In genomic region chr9:67043231-67044199, GRCm38 (mm10) we compare ENCODE assay signal across 8 mouse cellular contexts. TPM values are rescaled to one million over a fixed set of nuclear protein-coding genes. Genes with fewer than 3 reads are reported as not detected.
DNase-seq lines count a peak whose midpoint lies in the region; ATAC-seq and TF ChIP-seq lines count a peak whose summit lies in the region.

No protein-coding gene starts in this region.

- TF ChIP-seq CTCF in lung, postnatal 0 days (IDR thresholded peaks at IDR 0.05): peak; percentile 96

- peak; percentile 94 for DNase-seq in MEL-GATA-1-ER (ENCODE audit: extremely low read depth, low read depth)
- DNase-seq in cerebellum, adult 8-10 months: peak; percentile 99
- peak; percentile 100 for DNase-seq in forelimb bud, embryonic 11.5 days (ENCODE audit: low read depth, low spot score)
- peak; percentile 100 for DNase-seq in hindbrain, embryonic 10.5 days (ENCODE audit: low spot score)
- peak; percentile 99 for DNase-seq in layer of hippocampus, adult 9-11 months
- peak; percentile 99 for DNase-seq in lung, postnatal 0 days (ENCODE audit: low spot score)
- peak; percentile 99 for DNase-seq in ovary, postnatal 14 days (ENCODE audit: low spot score)
- peak; percentile 100 for DNase-seq in thymus, postnatal 14 days

- no peaks in the 10 kb centered on the region for H3K9me3 ChIP-seq in hindbrain, embryonic 10.5 days
- H3K9me3 ChIP-seq in lung, postnatal 0 days (ENCODE audit: low read length): no peaks in the 10 kb centered on the region

- no peak for TF ChIP-seq EP300 in lung, postnatal 0 days (IDR thresholded peaks at IDR 0.05)

- H3K4me2 ChIP-seq in lung, postnatal 0 days (replicated peaks; ENCODE audit: low read depth, low read length): peak overlapping the region; percentile 65

- peaks cover 75% of the 10 kb centered on the region for H3K4me1 ChIP-seq in hindbrain, embryonic 10.5 days (replicated peaks)
- peaks cover 36% of the 10 kb centered on the region; the same call in 1 of the 2 replicates for H3K4me1 ChIP-seq in lung, postnatal 0 days (ENCODE audit: insufficient read depth, low read depth, low read length)

- under 1% methylated on average over 73 of the region's 73 CpGs for WGBS in hindbrain, embryonic 10.5 days
- WGBS in lung, postnatal 0 days: under 1% methylated on average over 73 of the region's 73 CpGs

- peak overlapping the region; percentile 98 for H3K27ac ChIP-seq in hindbrain, embryonic 10.5 days
- H3K27ac ChIP-seq in lung, postnatal 0 days (ENCODE audit: low read length): peak overlapping the region; percentile 84

- H3K4me3 ChIP-seq in hindbrain, embryonic 10.5 days: peak overlapping the region; percentile 82
- peak overlapping the region; percentile 70 for H3K4me3 ChIP-seq in lung, postnatal 0 days (ENCODE audit: low read depth, low read length)

- peaks cover 5% of the 10 kb centered on the region; the same call in 1 of the 2 replicates for H3K36me3 ChIP-seq in hindbrain, embryonic 10.5 days
- H3K36me3 ChIP-seq in lung, postnatal 0 days (ENCODE audit: insufficient read depth, low read length): no peaks in the 10 kb centered on the region

- peak overlapping the region; percentile 75 for H3K9ac ChIP-seq in lung, postnatal 0 days (replicated peaks; ENCODE audit: low read depth)

- peaks cover 28% of the 10 kb centered on the region for H3K27me3 ChIP-seq in hindbrain, embryonic 10.5 days (ENCODE audit: insufficient read depth, poor library complexity, severe bottlenecking)
- H3K27me3 ChIP-seq in lung, postnatal 0 days (replicated peaks; ENCODE audit: insufficient read depth, low read length): no peaks in the 10 kb centered on the region

- ATAC-seq in lung, postnatal 0 days: peak; percentile 95

RNA-seq across cellular contexts. Expression of gene Tpm1, which starts 5.7 kb away (rescaled TPM):
- 293 and 315 TPM in 2 replicates for polyA plus RNA-seq in hindbrain, embryonic 10.5 days (2016; fragmentation: Nextera tagmentation; extraction: Ambion mirVana)
- polyA plus RNA-seq in lung, postnatal 0 days (2015; fragmentation: Nextera tagmentation; extraction: Ambion mirVana): 695 and 781 TPM in 2 replicates

Comparison
In these comparisons a context has a peak if more than half of its experiments do, and no peak if none do; other contexts are left out.
1. Peak in every context shown above with its lines: DNase-seq, ATAC-seq, H3K4me3 ChIP-seq and H3K27ac ChIP-seq.